Mouse (Mus musculus) MEL (cell line): ENCODE results near the gene Ppcs. TPM values are rescaled to one million over a fixed set of nuclear protein-coding genes. Genes with fewer than 3 reads are reported as not detected.

ENCODE experiments used
- DNase-seq: peaks from one replicate; pipeline ENCODE4 v3.0.0; 2011; ENCODE audit warnings: low read depth, low spot score
- H3K27ac ChIP-seq: 2 replicates; pipeline ENCODE4 v1.5.1; 2012; ENCODE audit warnings: low read depth, mild to moderate bottlenecking, control low read depth, low read length, moderate library complexity; ENCODE audit not compliant: control insufficient read depth
- H3K27me3 ChIP-seq, 2 experiments: fragments of 150-350 bp in 1 of 2; sonication (generic) in 1 of 2; 2 replicates each; pipeline ENCODE4 v1.6.1; 2012; ENCODE audit warnings: low read length in 2 of 2, mild to moderate bottlenecking in 2 of 2, improper control_type of control experiment in 1 of 2, moderate library complexity in 1 of 2; ENCODE audit not compliant: insufficient read depth in 2 of 2, control insufficient read depth in 1 of 2
- H3K36me3 ChIP-seq, 2 experiments: 2 replicates each; pipeline ENCODE4 v1.6.1; 2012 to 2014; ENCODE audit warnings: low read length in 2 of 2, improper control_type of control experiment in 1 of 2, inconsistent platforms in 1 of 2, mild to moderate bottlenecking in 1 of 2; ENCODE audit not compliant: insufficient read depth in 2 of 2, control insufficient read depth in 1 of 2
- H3K4me1 ChIP-seq, 2 experiments: fragments of 150-350 bp in 1 of 2; sonication (generic) in 1 of 2; 2 replicates each; pipeline ENCODE4 v1.6.1; 2012; ENCODE audit warnings: low read length in 2 of 2, improper control_type of control experiment in 1 of 2, mild to moderate bottlenecking in 1 of 2; ENCODE audit not compliant: insufficient read depth in 2 of 2, control insufficient read depth in 1 of 2
- H3K4me3 ChIP-seq, 2 experiments: fragments of 150-350 bp in 1 of 2; sonication (generic) in 1 of 2; 2 replicates each; pipeline ENCODE4 v1.5.1; 2012; ENCODE audit warnings: low read depth in 2 of 2, low read length in 2 of 2, mild to moderate bottlenecking in 2 of 2, moderate library complexity in 2 of 2, control low read depth in 1 of 2, improper control_type of control experiment in 1 of 2; ENCODE audit not compliant: control insufficient read depth in 1 of 2, insufficient read depth in 1 of 2
- H3K79me2 ChIP-seq: 2 replicates; pipeline ENCODE4 v1.6.1; 2012; ENCODE audit warnings: mild to moderate bottlenecking, low read length, moderate library complexity; ENCODE audit not compliant: control insufficient read depth, poor library complexity, insufficient read depth
- H3K9ac ChIP-seq: 2 replicates; pipeline ENCODE4 v1.6.1; 2012; ENCODE audit warnings: low read depth, mild to moderate bottlenecking, control low read depth, low read length, moderate library complexity; ENCODE audit not compliant: control insufficient read depth, poor library complexity, severe bottlenecking
- H3K9me3 ChIP-seq: fragments of 150-350 bp; sonication (generic); replicated peaks from 2 replicates; pipeline ENCODE4 v1.6.1; 2012; ENCODE audit warnings: mild to moderate bottlenecking, low read length, improper control_type of control experiment, moderate library complexity; ENCODE audit not compliant: insufficient read depth
- CTCF ChIP-seq, 3 experiments: IDR thresholded peaks in 2 of 3; conservative IDR thresholded peaks in 1 of 3; 2 replicates each; pipeline ENCODE4 v1.5.1; 2011 to 2012; ENCODE audit warnings: low read length in 3 of 3, low read depth in 2 of 3, mild to moderate bottlenecking in 2 of 3, improper control_type of control experiment in 1 of 3, inconsistent platforms in 1 of 3, mixed read lengths in 1 of 3, moderate library complexity in 1 of 3; ENCODE audit not compliant: control insufficient read depth in 1 of 3, insufficient read depth in 1 of 3, poor library complexity in 1 of 3, severe bottlenecking in 1 of 3
- EP300 ChIP-seq, 2 experiments: IDR thresholded peaks; 2 replicates each; pipeline ENCODE4 v1.6.1; 2011; ENCODE audit warnings: improper control_type of control experiment in 2 of 2, low read length in 2 of 2, low read depth in 1 of 2, mild to moderate bottlenecking in 1 of 2
- ETS1 ChIP-seq: IDR thresholded peaks from 2 replicates; pipeline ENCODE4 v1.6.1; 2012; ENCODE audit warnings: low read depth, mild to moderate bottlenecking, inconsistent platforms, low read length, improper control_type of control experiment, moderate library complexity
- GABPA ChIP-seq: IDR thresholded peaks from 2 replicates; pipeline ENCODE4 v1.6.1; 2012; ENCODE audit warnings: low read depth, mild to moderate bottlenecking, inconsistent platforms, low read length, improper control_type of control experiment, moderate library complexity
- GATA1 ChIP-seq: IDR thresholded peaks from 2 replicates; pipeline ENCODE4 v1.6.1; 2011; ENCODE audit warnings: low read depth, low read length, improper control_type of control experiment
- MEF2A ChIP-seq: IDR thresholded peaks from 2 replicates; pipeline ENCODE4 v1.6.1; 2014; ENCODE audit warnings: low read depth, mild to moderate bottlenecking, inconsistent platforms, low read length, improper control_type of control experiment; ENCODE audit not compliant: poor library complexity, insufficient replicate concordance, severe bottlenecking; ENCODE audit errors: extremely low read depth
- MXI1 ChIP-seq: IDR thresholded peaks from 2 replicates; pipeline ENCODE4 v1.6.1; 2011; ENCODE audit warnings: mild to moderate bottlenecking, low read depth, low read length, improper control_type of control experiment
- POLR2A ChIP-seq, 2 experiments: IDR thresholded peaks; 2 replicates each; pipeline ENCODE4 v1.6.1; 2011 to 2012; ENCODE audit warnings: low read length in 2 of 2, mild to moderate bottlenecking in 2 of 2, control low read depth in 1 of 2, improper control_type of control experiment in 1 of 2, low read depth in 1 of 2, moderate library complexity in 1 of 2; ENCODE audit not compliant: control insufficient read depth in 1 of 2, insufficient read depth in 1 of 2, poor library complexity in 1 of 2
- POLR2AphosphoS2 ChIP-seq: IDR thresholded peaks from 2 replicates; pipeline ENCODE4 v1.6.1; 2011; ENCODE audit warnings: low read length, improper control_type of control experiment
- POLR2AphosphoS5 ChIP-seq: IDR thresholded peaks from 2 replicates; pipeline ENCODE4 v1.6.1; 2012; ENCODE audit warnings: low read depth, borderline replicate concordance, mild to moderate bottlenecking, inconsistent platforms, low read length, moderate library complexity, mixed read lengths
- RAD21 ChIP-seq: IDR thresholded peaks from 2 replicates; pipeline ENCODE4 v1.6.1; 2011; ENCODE audit warnings: mild to moderate bottlenecking, low read depth, low read length, improper control_type of control experiment
- TAL1 ChIP-seq: IDR thresholded peaks from 2 replicates; pipeline ENCODE4 v1.6.1; 2012; ENCODE audit warnings: mild to moderate bottlenecking, inconsistent platforms, low read length, moderate library complexity, mixed read lengths
- TCF12 ChIP-seq: IDR thresholded peaks from 2 replicates; pipeline ENCODE4 v1.6.1; 2014; ENCODE audit warnings: low read depth, mild to moderate bottlenecking, inconsistent platforms, low read length, improper control_type of control experiment, moderate library complexity
- UBTF ChIP-seq: IDR thresholded peaks from 2 replicates; pipeline ENCODE4 v1.6.1; 2012; ENCODE audit warnings: low read depth, mild to moderate bottlenecking, inconsistent platforms, low read length, improper control_type of control experiment, moderate library complexity, borderline replicate concordance; ENCODE audit not compliant: insufficient read depth
- USF2 ChIP-seq, 2 experiments: IDR thresholded peaks; 2 replicates each; pipeline ENCODE4 v1.6.1; 2011 to 2012; ENCODE audit warnings: improper control_type of control experiment in 2 of 2, low read length in 2 of 2, borderline replicate concordance in 1 of 2, inconsistent platforms in 1 of 2, low read depth in 1 of 2, mild to moderate bottlenecking in 1 of 2; ENCODE audit not compliant: insufficient read depth in 1 of 2
- polyA plus RNA-seq, 2 experiments: library from polyadenylated mRNA; stranded (reverse) in 1 of 2; unstranded in 1 of 2; fragments of >175 nt in 1 of 2; fragments of >200 nt in 1 of 2; gene quantifications; 2 replicates each; pipeline versions ENCODE4 v1.2.1 to v1.2.4; 2012; ENCODE audit warnings: low replicate concordance in 2 of 2, low read depth in 1 of 2; ENCODE audit not compliant: insufficient read length in 2 of 2, insufficient read depth in 1 of 2, missing spikeins in 1 of 2
- total RNA-seq: library from RNA; depleted of rRNA; stranded (reverse); fragments of 300-350 nt; gene quantifications from 2 replicates; pipeline ENCODE4 v1.2.3, GENCODE M21; 2012

The Ppcs gene
- total and polyA plus RNA-seq, 3 experiments, result 7.4 to 8.4 TPM; not detected in 1

DNA sequence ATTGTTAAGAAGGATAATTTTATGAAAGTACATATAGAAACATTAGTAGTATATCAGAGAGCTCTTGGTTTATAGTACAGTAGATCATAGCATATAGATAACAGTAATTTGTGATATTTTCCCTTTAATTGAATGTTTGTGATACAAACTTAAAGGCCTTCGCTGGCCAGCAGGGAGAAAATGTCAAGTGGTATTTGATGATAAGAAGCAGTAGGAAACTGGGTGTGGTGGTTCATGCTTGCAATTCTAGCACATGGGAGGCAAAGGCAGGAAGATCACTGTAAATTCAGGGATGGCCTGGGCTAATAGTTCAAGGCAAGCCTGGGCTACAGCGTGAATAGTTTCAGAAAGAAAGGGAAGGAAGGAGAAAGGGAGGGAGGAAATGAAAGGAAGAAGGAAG lies 2.9 kb upstream of the Ppcs start:
- no peak overlapping the region for H3K4me3 ChIP-seq
- H3K27ac ChIP-seq, result no peak overlapping the region
- peaks cover 0 to 3% of the 10 kb centered on the region in 2 experiments; a peak in 2 of 4 replicates for H3K27me3 ChIP-seq
- DNase-seq, result peak; percentile 37
- H3K9me3 ChIP-seq, result no peaks in the 10 kb centered on the region
- TF ChIP-seq GATA1, result peak; percentile 31
- TF ChIP-seq EP300 (IDR thresholded peaks at IDR 0.05; ENCODE audit: low read depth in 1 of 2, low read length in 2 of 2), result peak in 1 of 2 experiments; percentile 10; a peak in 2 of 4 replicates
- no peak for TF ChIP-seq ETS1
- TF ChIP-seq TAL1, result 0 out of 2 replicates have a peak, but pooled peaks have one; percentile 9
- TF ChIP-seq, all 39 proteins: peak for 3
- Histone ChIP-seq H3K9ac (no peak overlapping the region), H3K36me3 (peaks cover 0 to 7% of the 10 kb centered on the region in 2 experiments; a peak in 2 of 4 replicates), H3K79me2 (no peaks in the 10 kb centered on the region; the same call in 1 of the 2 replicates), H3K4me1 (peaks cover 2 to 13% of the 10 kb centered on the region in 2 experiments; a peak in 2 of 4 replicates)

- Histone ChIP-seq H3K27ac (0 out of 2 replicates have a peak overlapping the region, but pooled peaks have one; percentile 46), H3K36me3 (peaks cover 0 to 22% of the 10 kb centered on the region in 2 experiments; a peak in 2 of 4 replicates)
Measured at GRCm38 (mm10) chr4:119421921-119422293, 313 bp downstream of the Ppcs start.

DNA sequence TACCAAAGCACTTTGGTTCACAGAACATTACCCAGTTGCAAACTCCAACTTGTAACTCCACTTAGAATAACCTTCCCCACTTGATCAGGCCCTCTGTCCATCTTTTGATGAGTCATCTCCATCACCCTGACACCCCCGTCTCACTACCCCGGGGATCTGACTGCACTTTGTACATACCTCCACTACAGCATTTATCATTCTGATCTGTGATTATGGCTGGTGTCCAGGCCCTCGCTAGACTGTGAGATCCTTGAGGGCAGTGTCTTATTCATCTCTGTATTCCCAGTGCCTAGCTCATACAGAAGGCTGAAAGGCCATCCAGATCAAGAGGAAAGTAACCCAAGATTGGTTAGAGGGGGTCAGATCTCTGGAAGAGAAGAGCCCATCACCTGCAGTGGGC lies 1.0 kb downstream of the Ppcs start:
- H3K9ac ChIP-seq, result peak overlapping the region; percentile 86; the same call in 1 of the 2 replicates
- no peaks in the 10 kb centered on the region for H3K27me3 ChIP-seq

More at GRCm38 (mm10) chr4:119421921-119422293, 313 bp downstream of the Ppcs start:
- no peaks in the 10 kb centered on the region for H3K27me3 ChIP-seq
- no peaks in the 10 kb centered on the region for H3K9me3 ChIP-seq
- DNase-seq, result no peak
- H3K4me1 ChIP-seq, result peaks cover 4 to 23% of the 10 kb centered on the region in 2 experiments
- TF ChIP-seq USF2 (IDR thresholded peaks at IDR 0.05; ENCODE audit: borderline replicate concordance in 1 of 2, insufficient read depth in 1 of 2, low read depth in 1 of 2, low read length in 2 of 2), result no peak
- TF ChIP-seq POLR2AphosphoS5, result no peak
- peak in 1 of 2 experiments; percentile 75; a peak in 1 of 4 replicates for TF ChIP-seq POLR2A (IDR thresholded peaks at IDR 0.05; ENCODE audit: control insufficient read depth in 1 of 2, insufficient read depth in 1 of 2, low read depth in 1 of 2, low read length in 2 of 2, poor library complexity in 1 of 2)
- H3K4me3 ChIP-seq, result peak overlapping the region; percentile 75 to 94
- H3K9ac ChIP-seq, result peak overlapping the region; percentile 86
- no peaks in the 10 kb centered on the region; the same call in 1 of the 2 replicates for H3K79me2 ChIP-seq

More for the DNA sequence above, 1.0 kb downstream of the Ppcs start:
- peak; percentile 30 for DNase-seq
- Histone ChIP-seq H3K36me3 (peaks cover 0 to 25% of the 10 kb centered on the region in 2 experiments; a peak in 2 of 4 replicates), H3K4me1 (peaks cover 4 to 27% of the 10 kb centered on the region in 2 experiments), H3K27ac (no peak overlapping the region), H3K4me3 (peak overlapping the region; percentile 75 to 94), H3K9me3 (no peaks in the 10 kb centered on the region), H3K79me2 (no peaks in the 10 kb centered on the region; the same call in 1 of the 2 replicates)
- TF ChIP-seq POLR2A (IDR thresholded peaks at IDR 0.05; ENCODE audit: control insufficient read depth in 1 of 2, insufficient read depth in 1 of 2, low read depth in 1 of 2, low read length in 2 of 2, poor library complexity in 1 of 2) (no peak), UBTF (no peak), MEF2A (no peak), TCF12 (no peak), POLR2AphosphoS2 (no peak), MXI1 (no peak), TAL1 (no peak), CTCF (IDR thresholded peaks at IDR 0.05 in 2 of 3, conservative IDR thresholded peaks at IDR 0.05 in 1 of 3; ENCODE audit: control insufficient read depth in 1 of 3, insufficient read depth in 1 of 3, low read depth in 2 of 3, low read length in 3 of 3, poor library complexity in 1 of 3, severe bottlenecking in 1 of 3) (no peak), RAD21 (no peak), GABPA (no peak)
